Mouse (Mus musculus): Measurements from ENCODE around the gene Plac9a. TPM values are rescaled to one million over a fixed set of nuclear protein-coding genes. Genes with fewer than 3 reads are reported as not detected.

The Plac9a gene
- 3.0 and 4.8 TPM in 2 replicates for polyA plus RNA-seq (2012; rRNA removed; ENCODE audit: low replicate concordance)

GRCm38 (mm10) chr14:25903000-25903399, at the start of gene Plac9a:
Gene Plac9a (minus strand): TSS chr14:25903100.

GRCm38 (mm10) chr14:25938004-25938403, 35.1 kb upstream of the Plac9a start, which contains the start of gene Cphx1:
Gene Cphx1 (plus strand): TSS chr14:25938304.

GRCm38 (mm10) chr14:25927562-25927881, 24.6 kb upstream of the Plac9a start, which contains the start of gene Tmem254a:
Gene Tmem254a (minus strand): TSS chr14:25927672.

DNA sequence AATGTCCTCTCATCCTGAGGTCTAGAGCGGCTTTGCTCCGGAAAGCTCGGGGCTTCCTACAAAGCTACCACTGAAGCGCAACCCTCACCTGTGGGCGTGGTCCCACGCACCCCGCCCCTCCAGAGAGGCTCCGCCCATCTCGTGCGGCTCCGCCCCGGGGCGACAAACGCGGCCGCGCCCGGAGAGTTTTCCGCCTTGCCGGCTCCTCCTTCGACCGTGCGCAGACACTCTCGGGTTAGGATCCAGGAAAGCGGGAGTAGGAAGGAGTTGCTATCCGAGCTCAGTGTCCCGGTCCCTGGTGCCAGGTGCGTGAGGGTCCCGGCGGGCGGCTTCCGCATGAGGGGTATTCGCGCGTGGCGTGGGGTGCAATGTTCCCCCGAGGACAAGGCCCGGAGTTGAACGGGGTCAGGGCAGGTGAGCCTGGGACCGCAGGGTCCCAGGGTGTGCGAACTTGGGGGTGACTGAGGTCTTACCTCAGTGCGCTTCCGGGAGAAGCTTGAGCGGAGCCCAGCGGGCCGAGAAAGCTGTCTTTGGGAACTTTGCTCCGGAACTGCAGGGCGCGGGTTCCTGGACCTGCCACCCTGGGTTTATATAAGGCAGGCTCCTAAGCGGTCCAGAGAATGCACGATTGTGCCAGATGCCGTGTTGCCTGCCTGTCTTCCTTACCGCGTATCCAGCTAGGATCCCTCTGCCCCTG, 60.8 kb downstream of the Plac9a start, which contains the start of gene Anxa11:
TSS of gene Anxa11 (plus strand) at position 166 of the 697 bp plus-strand sequence.

Other genes with a start within 250 kb of the Plac9a start
- 66.3 and 76.9 TPM in 2 replicates for gene Ppif, start 208.9 kb downstream of the Plac9a start, polyA plus RNA-seq (2012; rRNA removed; ENCODE audit: low replicate concordance)
- gene Zcchc24, start 134.1 kb downstream of the Plac9a start, polyA plus RNA-seq (2012; rRNA removed; ENCODE audit: low replicate concordance): 68.4 and 88.3 TPM in 2 replicates
- gene Anxa11, start 60.9 kb downstream of the Plac9a start, polyA plus RNA-seq (2012; rRNA removed; ENCODE audit: low replicate concordance): 70.0 and 89.4 TPM in 2 replicates
- gene Tmem254a, start 24.6 kb upstream of the Plac9a start, polyA plus RNA-seq (2012; rRNA removed; ENCODE audit: low replicate concordance): 4.3 and 11.9 TPM in 2 replicates
- not detected in 2 replicates for gene Cphx1, start 35.2 kb upstream of the Plac9a start, polyA plus RNA-seq (2012; rRNA removed; ENCODE audit: low replicate concordance)
- gene Duxbl1, start 75.5 kb upstream of the Plac9a start, polyA plus RNA-seq (2012; rRNA removed; ENCODE audit: low replicate concordance): 0.63 and 1.7 TPM in 2 replicates
- gene Gm9780, start 139.6 kb upstream of the Plac9a start, polyA plus RNA-seq (2012; rRNA removed; ENCODE audit: low replicate concordance): 259 and 584 TPM in 2 replicates
- 34.8 and 36.1 TPM in 2 replicates for gene Tmem254c, start 164.3 kb upstream of the Plac9a start, polyA plus RNA-seq (2012; rRNA removed; ENCODE audit: low replicate concordance)
- gene Cphx2, start 178.4 kb upstream of the Plac9a start, polyA plus RNA-seq (2012; rRNA removed; ENCODE audit: low replicate concordance): not detected in 2 replicates
- gene Cphx3, start 179.2 kb upstream of the Plac9a start, polyA plus RNA-seq (2012; rRNA removed; ENCODE audit: low replicate concordance): not detected in 2 replicates
- gene Duxbl2, start 215.2 kb upstream of the Plac9a start, polyA plus RNA-seq (2012; rRNA removed; ENCODE audit: low replicate concordance): 0.56 and 0.95 TPM in 2 replicates

Measured in mammary gland, adult 2 months (tissue).